Mouse (Mus musculus): ENCODE data around the gene Polr3gl.

Gene Polr3gl

GRCm38 (mm10) chr3:96557694-96558093 lies 36.3 kb downstream of the Polr3gl start, which contains the start of gene Txnip:
TSS of gene Txnip (plus strand) at chr3:96557957.
- DNase-seq (ENCODE audit: low spot score in 2 of 2), result peak; percentile 96 to 97

GRCm38 (mm10) chr3:96556651-96557635 lies 37.0 kb downstream of the Polr3gl start:
- DNase-seq (ENCODE audit: low spot score in 2 of 2), result no peak

GRCm38 (mm10) chr3:96555999-96556614 lies 37.9 kb downstream of the Polr3gl start:
- DNase-seq (ENCODE audit: low spot score in 2 of 2), result no peak

- DNase-seq (ENCODE audit: low spot score in 2 of 2), result no peak
Measured at GRCm38 (mm10) chr3:96555041-96555596, 38.9 kb downstream of the Polr3gl start.

GRCm38 (mm10) chr3:96554251-96554650 lies 39.7 kb downstream of the Polr3gl start:
- no peak for DNase-seq (ENCODE audit: low spot score in 2 of 2)

GRCm38 (mm10) chr3:96553601-96554000 lies 40.4 kb downstream of the Polr3gl start:
- DNase-seq (ENCODE audit: low spot score in 2 of 2), result no peak

- no peak for DNase-seq (ENCODE audit: low spot score in 2 of 2)
Measured at GRCm38 (mm10) chr3:96551890-96552289, 42.1 kb downstream of the Polr3gl start.

GRCm38 (mm10) chr3:96551203-96551602 lies 42.8 kb downstream of the Polr3gl start:
- DNase-seq (ENCODE audit: low spot score in 2 of 2), result peak in 1 of 2 experiments; percentile 45

GRCm38 (mm10) chr3:96549346-96549745 lies 44.6 kb downstream of the Polr3gl start:
- no peak for DNase-seq (ENCODE audit: low spot score in 2 of 2)

GRCm38 (mm10) chr3:96548824-96549223 lies 45.2 kb downstream of the Polr3gl start:
- no peak for DNase-seq (ENCODE audit: low spot score in 2 of 2)

GRCm38 (mm10) chr3:96547389-96547960 lies 46.5 kb downstream of the Polr3gl start:
- peak; percentile 53 to 82 for DNase-seq (ENCODE audit: low spot score in 2 of 2)

GRCm38 (mm10) chr3:96546880-96547279 lies 47.1 kb downstream of the Polr3gl start:
- DNase-seq (ENCODE audit: low spot score in 2 of 2), result no peak

GRCm38 (mm10) chr3:96545565-96545964 lies 48.4 kb downstream of the Polr3gl start:
- no peak for DNase-seq (ENCODE audit: low spot score in 2 of 2)

- DNase-seq (ENCODE audit: low spot score in 2 of 2), result peak; percentile 38 to 62
Measured at GRCm38 (mm10) chr3:96543345-96543744, 50.6 kb downstream of the Polr3gl start.

GRCm38 (mm10) chr3:96542554-96542953 lies 51.4 kb downstream of the Polr3gl start:
- no peak for DNase-seq (ENCODE audit: low spot score in 2 of 2)

GRCm38 (mm10) chr3:96541328-96542078 lies 52.5 kb downstream of the Polr3gl start:
- no peak for DNase-seq (ENCODE audit: low spot score in 2 of 2)

- DNase-seq (ENCODE audit: low spot score in 2 of 2), result no peak
Measured at GRCm38 (mm10) chr3:96540740-96541139, 53.2 kb downstream of the Polr3gl start.

- DNase-seq (ENCODE audit: low spot score in 2 of 2), result no peak
Measured at GRCm38 (mm10) chr3:96539316-96539715, 54.7 kb downstream of the Polr3gl start.

- no peak for DNase-seq (ENCODE audit: low spot score in 2 of 2)
Measured at GRCm38 (mm10) chr3:96534300-96534699, 59.7 kb downstream of the Polr3gl start.

GRCm38 (mm10) chr3:96532050-96532449 lies 61.9 kb downstream of the Polr3gl start:
- no peak for DNase-seq (ENCODE audit: low spot score in 2 of 2)

GRCm38 (mm10) chr3:96528506-96528905 lies 65.5 kb downstream of the Polr3gl start:
- no peak for DNase-seq (ENCODE audit: low spot score in 2 of 2)
